Mouse (Mus musculus) embryonic facial prominence, embryonic 13.5 days (tissue): ENCODE measurements around the gene Tipin. TPM values are rescaled to one million over a fixed set of nuclear protein-coding genes. Genes with fewer than 3 reads are reported as not detected.
A peak's percentile ranks its signal among the peaks of the same experiment; 100 is the strongest.
"Not testable (repeated sequence)": the region's sequence is repeated elsewhere in the genome, so short reads cannot be mapped to it uniquely, and the experiment has no call there.

ENCODE experiments used
- ATAC-seq: fragments of 200-750 bp; cut with Nextera tagmentation; 2 replicates; pipeline ENCODE4 v1.8.0; 2017; ENCODE audit warnings: low read depth; ENCODE audit not compliant: insufficient number of reproducible peaks, insufficient read depth, low FRiP score, low TSS enrichment
- H3K27ac ChIP-seq: fragments of 300-500 bp; sonication (generic); 2 replicates; pipeline ENCODE4 v1.5.1; 2015; ENCODE audit warnings: moderate library complexity, mild to moderate bottlenecking, inconsistent platforms
- H3K27me3 ChIP-seq: fragments of 300-500 bp; sonication (generic); 2 replicates; pipeline ENCODE4 v1.6.1; 2015; ENCODE audit warnings: mild to moderate bottlenecking, inconsistent platforms
- H3K36me3 ChIP-seq: fragments of 300-500 bp; sonication (generic); 2 replicates; pipeline ENCODE4 v1.6.1; 2015; ENCODE audit warnings: mild to moderate bottlenecking, inconsistent platforms
- H3K4me1 ChIP-seq: fragments of 300-500 bp; sonication (generic); 2 replicates; pipeline ENCODE4 v1.6.1; 2015; ENCODE audit warnings: inconsistent platforms
- H3K4me2 ChIP-seq: fragments of 300-500 bp; sonication (generic); 2 replicates; pipeline ENCODE4 v1.6.1; 2015; ENCODE audit warnings: moderate library complexity, mild to moderate bottlenecking, inconsistent platforms
- H3K4me3 ChIP-seq: fragments of 300-500 bp; sonication (generic); 2 replicates; pipeline ENCODE4 v1.5.1; 2015; ENCODE audit warnings: mild to moderate bottlenecking, inconsistent platforms
- H3K9ac ChIP-seq: fragments of 300-500 bp; sonication (generic); 2 replicates; pipeline ENCODE4 v1.6.1; 2015; ENCODE audit warnings: mild to moderate bottlenecking, inconsistent platforms
- H3K9me3 ChIP-seq: fragments of 300-500 bp; sonication (generic); 2 replicates; pipeline ENCODE4 v1.6.1; 2016; ENCODE audit warnings: inconsistent platforms
- WGBS: fragments of 180-500 bp; shearing (Covaris S2); methylation state at CpG from one replicate; pipeline ENCODE4 v1.1.7; 2015; ENCODE audit warnings: mixed read lengths; 5-methylcytosine and 5-hydroxymethylcytosine counted together
- polyA plus RNA-seq: library from polyadenylated mRNA; unstranded; fragments of >200 nt; fragmentation: Nextera tagmentation; extraction: Ambion mirVana; gene quantifications from 2 replicates; pipeline ENCODE4 v1.2.1, GENCODE M21; 2015

Tipin gene
- polyA plus RNA-seq, 1 experiment from 2014 or later = 245 TPM

DNA sequence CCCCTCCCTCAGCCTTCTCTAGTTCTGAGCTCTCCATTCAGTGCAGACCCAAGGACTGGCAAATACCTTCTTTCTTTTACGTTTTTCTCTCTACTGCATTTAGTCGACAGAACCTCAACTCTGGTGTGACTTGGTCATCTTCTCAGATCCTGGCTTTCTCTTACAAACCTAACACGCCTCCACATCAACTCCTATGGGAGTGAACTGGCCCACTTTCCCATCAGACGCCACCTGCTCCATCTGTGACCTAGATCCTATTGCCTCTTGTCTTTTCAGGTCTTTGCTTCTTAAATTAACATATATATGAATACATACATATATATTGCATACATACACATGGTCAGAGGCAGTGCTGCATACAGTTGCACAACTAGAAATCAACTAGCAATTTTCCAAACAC lies 7.6 kb upstream of the Tipin start:
- H3K36me3 ChIP-seq = no peaks in the 10 kb centered on the region
- WGBS = 55% methylated on average over 4 of the region's 4 CpGs
- H3K9ac ChIP-seq = no peak overlapping the region
- no peak overlapping the region for H3K27ac ChIP-seq
- no peaks in the 10 kb centered on the region for H3K27me3 ChIP-seq
- no peaks in the 10 kb centered on the region for H3K9me3 ChIP-seq
- H3K4me2 ChIP-seq = no peak overlapping the region
- ATAC-seq = no peak
- H3K4me1 ChIP-seq = no peaks in the 10 kb centered on the region
- H3K4me3 ChIP-seq = no peak overlapping the region

DNA sequence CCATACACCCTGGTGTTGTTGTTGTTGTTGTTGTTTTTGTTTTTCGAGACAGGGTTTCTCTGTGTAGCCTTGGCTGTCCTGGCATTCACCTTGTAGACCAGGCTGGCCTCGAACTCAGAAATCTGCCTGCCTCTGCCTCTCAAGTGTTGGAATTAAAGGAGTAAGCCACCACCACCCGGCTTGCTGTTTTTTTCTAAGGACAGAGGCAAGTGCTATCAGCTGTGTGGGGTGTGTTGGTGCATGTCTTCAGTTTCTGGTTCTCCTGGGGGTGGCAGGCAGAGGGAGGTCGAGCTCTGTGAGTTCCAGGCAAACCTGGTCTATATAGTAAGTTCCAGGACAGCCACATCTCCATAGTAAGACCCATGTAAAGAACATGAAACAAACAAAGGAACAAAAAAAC lies 7.1 kb upstream of the Tipin start:
- Histone ChIP-seq H3K4me1 (no peaks in the 10 kb centered on the region), H3K36me3 (no peaks in the 10 kb centered on the region), H3K9me3 (no peaks in the 10 kb centered on the region), H3K4me3 (no peak overlapping the region), H3K4me2 (no peak overlapping the region), H3K27ac (no peak overlapping the region), H3K9ac (no peak overlapping the region), H3K27me3 (no peaks in the 10 kb centered on the region)
- 79% methylated on average over 4 of the region's 4 CpGs for WGBS
- ATAC-seq = no peak

DNA sequence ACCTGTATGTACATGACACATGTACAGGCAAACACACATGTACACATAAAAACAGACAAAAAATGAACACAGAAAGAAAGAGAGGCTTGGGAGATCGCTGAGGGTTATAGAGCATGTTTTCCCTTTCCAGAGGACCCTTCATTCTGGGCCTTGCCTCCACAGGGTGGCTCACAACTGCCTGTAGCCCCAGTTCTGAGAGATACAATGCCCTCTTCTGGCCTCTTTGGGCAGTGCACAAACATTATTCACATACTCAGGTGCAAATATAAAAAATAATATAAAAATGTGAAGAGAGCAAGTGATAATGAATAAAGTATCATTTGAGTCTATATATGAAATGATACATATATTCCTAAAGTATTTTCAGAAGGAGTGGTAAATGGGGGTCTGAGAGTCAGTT lies 6.5 kb upstream of the Tipin start:
- H3K9ac ChIP-seq = no peak overlapping the region
- H3K27me3 ChIP-seq = no peaks in the 10 kb centered on the region
- ATAC-seq = no peak
- no peaks in the 10 kb centered on the region for H3K36me3 ChIP-seq
- no peaks in the 10 kb centered on the region for H3K9me3 ChIP-seq
- H3K4me3 ChIP-seq = no peak overlapping the region
- H3K4me1 ChIP-seq = no peaks in the 10 kb centered on the region
- 74% methylated on average over 1 of the region's 1 CpGs for WGBS
- no peak overlapping the region for H3K4me2 ChIP-seq
- no peak overlapping the region for H3K27ac ChIP-seq

DNA sequence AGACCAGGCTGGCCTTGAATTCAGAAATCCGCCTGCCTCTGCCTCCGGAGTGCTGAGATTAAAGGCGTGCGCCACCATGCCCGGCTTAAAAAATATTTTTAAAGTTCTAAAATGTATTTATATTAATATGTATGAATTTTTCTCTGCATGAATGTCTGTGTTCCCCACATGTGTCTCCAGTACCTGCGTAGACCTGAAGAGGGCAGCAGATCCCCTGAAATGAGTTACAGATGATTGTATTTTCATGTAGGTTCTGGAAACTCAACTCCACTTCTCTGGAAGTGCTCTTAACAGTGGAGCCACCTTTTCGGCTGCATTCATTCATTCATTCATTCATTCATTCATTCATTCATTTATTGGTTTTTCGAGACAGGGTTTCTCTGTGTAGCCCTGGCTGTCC lies 3.7 kb upstream of the Tipin start:
- Histone ChIP-seq H3K9me3 (no peaks in the 10 kb centered on the region), H3K27ac (no peak overlapping the region), H3K27me3 (no peaks in the 10 kb centered on the region), H3K4me2 (no peak overlapping the region), H3K9ac (no peak overlapping the region), H3K4me3 (no peak overlapping the region), H3K4me1 (peaks cover 8% of the 10 kb centered on the region), H3K36me3 (no peaks in the 10 kb centered on the region)
- WGBS = 65% methylated on average over 8 of the region's 8 CpGs
- ATAC-seq = no peak

DNA sequence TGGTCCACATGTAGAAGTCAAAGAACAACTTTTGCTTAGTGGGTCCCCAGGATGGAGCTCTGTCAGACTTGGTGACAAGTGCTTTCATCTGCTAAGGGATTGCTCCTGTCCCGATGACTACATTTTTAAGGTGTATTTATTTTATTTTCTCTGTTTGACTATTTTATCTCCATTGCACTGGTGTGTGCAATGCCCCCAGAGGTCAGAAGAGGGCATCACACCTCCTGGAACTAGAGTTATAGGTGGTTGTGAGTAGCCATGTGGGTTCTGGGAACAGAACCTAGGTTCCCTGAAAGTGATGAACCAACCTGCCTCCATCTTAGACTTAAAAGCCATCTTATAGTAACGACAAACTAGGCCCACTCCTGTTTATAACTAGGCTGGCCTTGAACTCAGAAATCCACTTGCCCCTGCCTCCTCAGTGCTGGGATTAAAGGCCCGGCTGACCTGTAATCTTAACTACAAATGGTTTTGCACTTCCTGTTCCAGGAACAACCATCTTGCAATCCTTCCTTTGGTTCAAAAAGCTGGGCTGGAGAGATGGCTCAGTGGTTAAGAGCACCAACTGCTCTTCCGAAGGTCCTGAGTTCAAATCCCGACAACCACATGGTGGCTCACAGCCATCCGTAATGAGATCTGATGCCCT lies 2.6 kb upstream of the Tipin start:
- H3K9ac ChIP-seq = no peak overlapping the region

DNA sequence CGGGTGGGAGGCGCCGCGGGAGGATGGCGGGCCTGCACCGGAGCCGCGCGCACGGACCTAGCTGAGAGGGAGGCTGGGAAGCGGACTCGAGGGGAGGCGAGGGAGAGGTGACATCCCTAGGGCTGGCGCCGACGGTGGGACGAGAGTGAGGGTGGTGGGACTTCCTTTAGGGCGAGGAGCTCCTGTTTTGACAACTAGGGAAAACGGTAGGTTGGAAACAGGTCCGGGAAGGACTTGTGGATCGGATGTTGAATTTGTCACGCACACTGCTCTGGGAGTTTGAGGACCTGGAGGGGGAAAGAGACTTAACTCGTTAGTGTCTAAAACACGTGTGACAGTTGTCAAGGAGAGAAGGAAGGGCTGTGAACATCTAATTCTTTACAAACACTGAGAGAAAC lies 399 bp downstream of the Tipin start:
- 1% methylated on average over 24 of the region's 24 CpGs for WGBS
- peak overlapping the region; percentile 83 for H3K4me3 ChIP-seq
- H3K36me3 ChIP-seq = peaks cover 8% of the 10 kb centered on the region; the same call in 1 of the 2 replicates
- H3K9me3 ChIP-seq = no peaks in the 10 kb centered on the region
- no peaks in the 10 kb centered on the region for H3K27me3 ChIP-seq
- H3K4me1 ChIP-seq = peaks cover 8% of the 10 kb centered on the region
- peak overlapping the region; percentile 98 for H3K9ac ChIP-seq
- ATAC-seq = peak; percentile 77
- H3K4me2 ChIP-seq = peak overlapping the region; percentile 69
- H3K27ac ChIP-seq = peak overlapping the region; percentile 97

More for the DNA sequence above, 2.6 kb upstream of the Tipin start:
- no peaks in the 10 kb centered on the region for H3K9me3 ChIP-seq
- ATAC-seq = no peak
- 95% methylated on average over 6 of the region's 6 CpGs for WGBS
- H3K4me3 ChIP-seq = no peak overlapping the region
- no peaks in the 10 kb centered on the region for H3K36me3 ChIP-seq
- no peak overlapping the region for H3K4me2 ChIP-seq
- no peaks in the 10 kb centered on the region for H3K27me3 ChIP-seq
- no peak overlapping the region for H3K27ac ChIP-seq
- H3K4me1 ChIP-seq = peaks cover 8% of the 10 kb centered on the region

DNA sequence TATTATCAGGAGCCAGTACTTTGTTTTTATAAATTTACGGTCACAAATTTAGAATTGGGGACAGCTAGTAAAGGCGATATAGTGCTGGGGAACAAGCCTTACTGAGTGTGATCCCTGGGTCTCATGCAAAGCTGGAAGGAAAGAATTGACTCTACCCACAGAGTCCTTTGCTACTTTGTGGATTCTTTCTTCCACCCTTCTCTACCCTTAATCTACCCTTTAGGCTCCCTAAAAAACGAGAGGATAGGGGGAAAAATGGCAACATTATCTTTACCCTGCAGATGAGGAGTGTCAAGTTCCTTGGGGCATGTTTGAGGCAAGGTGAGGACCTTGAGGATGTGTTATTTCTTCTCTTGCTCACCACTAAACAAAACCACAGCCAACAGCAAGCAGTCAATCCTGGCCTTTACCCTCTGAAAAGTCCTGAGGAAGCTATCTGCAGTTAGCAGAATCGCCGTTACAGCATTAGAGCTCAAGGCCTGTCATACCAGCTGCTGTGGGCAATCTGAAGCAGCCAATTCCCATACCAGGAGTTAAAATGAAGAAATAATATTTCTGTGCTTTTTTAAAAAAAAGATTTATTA lies 1.1 kb downstream of the Tipin start:
- peaks cover 8% of the 10 kb centered on the region for H3K4me1 ChIP-seq
- peak overlapping the region; percentile 83 for H3K4me3 ChIP-seq
- no peak for ATAC-seq
- H3K4me2 ChIP-seq = peak overlapping the region; percentile 69
- no peaks in the 10 kb centered on the region for H3K9me3 ChIP-seq
- WGBS = 55% methylated on average over 5 of the region's 5 CpGs
- peak overlapping the region; percentile 97 for H3K27ac ChIP-seq
- peaks cover 14% of the 10 kb centered on the region for H3K36me3 ChIP-seq
- peak overlapping the region; percentile 98 for H3K9ac ChIP-seq
- H3K27me3 ChIP-seq = no peaks in the 10 kb centered on the region

DNA sequence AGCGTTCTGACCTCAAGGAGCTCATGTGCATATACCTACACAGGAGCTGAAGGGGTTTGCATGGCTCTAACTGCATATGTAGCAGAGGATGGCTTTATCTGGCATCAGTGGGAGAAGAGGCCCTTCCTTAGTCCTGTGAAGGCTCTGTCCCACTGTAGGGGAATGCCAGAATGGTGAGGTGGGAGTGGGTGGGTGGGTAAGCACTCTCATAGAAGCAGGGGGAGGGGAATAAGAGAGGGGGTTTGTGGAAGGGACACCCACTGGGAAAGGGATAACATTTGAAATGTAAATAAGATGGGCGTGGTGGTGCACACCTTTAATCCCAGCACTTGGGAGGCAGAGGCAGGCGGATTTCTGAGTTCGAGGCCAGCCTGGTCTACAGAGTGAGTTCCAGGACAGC lies 21.7 kb downstream of the Tipin start:
- not testable (repeated sequence) for ATAC-seq
- 90% methylated on average over 4 of the region's 4 CpGs for WGBS

DNA sequence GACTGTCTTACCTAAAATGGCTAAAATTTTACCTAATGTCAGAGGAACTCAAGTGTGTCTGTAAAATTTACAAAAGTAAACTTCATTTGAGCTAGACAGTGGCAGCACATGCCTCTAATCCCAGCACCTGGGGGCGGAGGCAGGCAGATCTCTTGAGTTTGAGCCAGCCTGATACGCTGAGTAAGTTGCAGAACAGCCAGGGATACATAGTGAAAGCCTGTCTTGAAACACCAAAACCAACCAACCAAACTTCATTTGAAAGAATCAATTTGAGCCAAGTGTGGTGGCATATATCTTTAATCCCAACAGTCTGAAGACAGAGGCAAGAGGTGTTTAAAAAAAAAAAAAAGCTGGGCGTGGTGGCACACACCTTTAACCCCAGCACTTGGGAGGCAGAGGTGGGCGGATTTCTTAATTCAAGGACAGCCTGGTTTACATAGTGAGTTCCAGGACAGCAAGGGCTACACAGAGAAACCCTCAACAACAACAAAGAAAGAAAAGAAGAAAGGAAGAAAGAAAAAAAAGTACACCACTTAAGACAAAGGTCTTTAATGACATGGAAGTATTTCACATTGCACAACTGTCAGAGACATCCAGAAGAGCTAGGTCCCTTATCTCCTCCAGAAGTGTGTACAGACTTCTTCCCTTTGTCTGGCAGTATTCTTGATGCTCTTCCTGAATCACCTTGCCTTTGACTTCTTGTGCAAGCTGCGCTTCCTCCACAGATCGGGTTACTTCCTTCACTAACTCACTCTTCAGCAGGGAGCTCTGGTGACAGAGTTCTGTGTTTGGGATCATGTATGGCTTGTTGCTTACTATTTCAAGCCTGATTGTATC lies 25.3 kb downstream of the Tipin start:
- peaks cover 77% of the 10 kb centered on the region for H3K36me3 ChIP-seq
- H3K4me3 ChIP-seq = no peak overlapping the region
- H3K9ac ChIP-seq = no peak overlapping the region
- H3K4me2 ChIP-seq = no peak overlapping the region
- no peaks in the 10 kb centered on the region for H3K27me3 ChIP-seq
- no peaks in the 10 kb centered on the region for H3K4me1 ChIP-seq
- 83% methylated on average over 6 of the region's 6 CpGs for WGBS
- no peak overlapping the region for H3K27ac ChIP-seq
- H3K9me3 ChIP-seq = no peaks in the 10 kb centered on the region
- ATAC-seq = no peak

More for the DNA sequence above, 21.7 kb downstream of the Tipin start:
- H3K27me3 ChIP-seq, H3K9ac ChIP-seq, H3K4me3 ChIP-seq, H3K4me2 ChIP-seq, H3K9me3 ChIP-seq, H3K27ac ChIP-seq, H3K4me1 ChIP-seq: not testable (repeated sequence)
- H3K36me3 ChIP-seq = peaks cover 84% of the 10 kb centered on the region

DNA sequence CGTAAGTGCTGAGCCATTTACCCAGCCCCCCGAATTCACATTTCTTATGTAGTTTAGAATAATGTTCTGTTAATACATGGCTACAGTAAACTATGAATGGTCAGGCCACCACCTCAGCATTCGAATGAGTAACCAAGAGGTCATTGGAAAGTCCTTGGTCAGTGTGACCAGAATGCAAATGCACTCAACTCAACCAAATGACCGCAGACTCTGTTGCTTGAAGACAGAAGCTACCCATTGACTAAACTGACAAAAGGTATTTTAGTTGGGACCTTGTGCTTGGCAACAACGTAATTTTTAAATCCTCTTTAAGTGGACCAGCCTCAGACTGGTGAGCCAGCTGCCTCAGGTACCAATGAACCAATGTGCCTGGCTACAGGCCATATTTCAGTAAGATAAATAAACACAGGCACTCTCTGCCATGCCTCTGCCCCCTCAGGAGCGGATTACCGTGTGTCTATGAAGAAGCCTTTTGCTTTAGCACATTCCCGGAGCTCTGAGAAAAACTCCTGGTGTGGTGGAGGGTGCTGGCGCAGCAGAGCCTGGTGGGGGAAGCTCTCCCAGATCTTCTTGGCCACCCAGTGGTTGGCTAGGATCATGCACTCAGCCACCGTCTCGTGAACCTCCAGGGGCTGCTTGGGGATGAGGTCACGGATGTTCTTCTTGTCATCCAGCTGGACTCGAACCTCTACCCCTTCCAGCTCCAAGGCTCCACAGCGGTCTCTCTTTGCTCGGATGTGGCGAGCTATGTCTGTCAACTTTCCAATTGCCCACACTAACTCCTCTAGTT lies 29.8 kb downstream of the Tipin start:
- Histone ChIP-seq H3K4me3 (no peak overlapping the region), H3K4me1 (no peaks in the 10 kb centered on the region), H3K9me3 (no peaks in the 10 kb centered on the region), H3K9ac (no peak overlapping the region), H3K27ac (no peak overlapping the region), H3K4me2 (no peak overlapping the region), H3K27me3 (no peaks in the 10 kb centered on the region), H3K36me3 (peaks cover 71% of the 10 kb centered on the region)
- WGBS = 78% methylated on average over 16 of the region's 16 CpGs
- no peak for ATAC-seq

DNA sequence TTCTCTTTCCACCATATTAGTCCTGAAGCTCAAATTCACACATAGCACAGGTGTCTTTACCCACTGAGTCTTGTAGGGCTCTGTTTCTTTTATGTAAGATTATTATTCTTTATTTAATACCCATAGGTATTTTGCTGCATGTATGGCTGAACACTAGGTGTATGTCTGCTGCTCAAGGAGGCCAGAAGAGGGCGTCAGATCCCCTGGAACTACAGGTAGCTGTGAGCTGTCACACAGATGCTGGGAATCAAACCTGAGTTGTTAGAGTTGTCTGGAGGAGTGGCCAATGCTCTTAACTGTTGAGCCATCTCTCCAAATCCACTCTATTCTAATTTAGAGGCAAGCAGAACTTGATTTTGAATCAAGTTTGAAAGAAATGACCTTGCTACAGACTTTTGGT lies 30.7 kb downstream of the Tipin start:
- Histone ChIP-seq H3K27me3 (no peaks in the 10 kb centered on the region), H3K4me3 (no peak overlapping the region), H3K4me2 (no peak overlapping the region), H3K4me1 (no peaks in the 10 kb centered on the region), H3K27ac (no peak overlapping the region), H3K9ac (no peak overlapping the region), H3K36me3 (peaks cover 69% of the 10 kb centered on the region), H3K9me3 (no peaks in the 10 kb centered on the region)
- no peak for ATAC-seq
- WGBS = 33% methylated on average over 1 of the region's 1 CpGs
